Mouse (Mus musculus) MEL (cell line): ENCODE measurements at regions not wholly inside any gene's neighbourhood (a gene's known extent, or its start where the extent isn't known, plus 50 kb on each side); places are given as distances from the start of the nearest gene placed in this dataset.

Experiments used
- CTCF ChIP-seq, 3 experiments: IDR thresholded peaks in 2 of 3; conservative IDR thresholded peaks in 1 of 3; 2 replicates each; pipeline ENCODE4 v1.5.1; 2011 to 2012; ENCODE audit warnings: low read length in 3 of 3, low read depth in 2 of 3, mild to moderate bottlenecking in 2 of 3, improper control_type of control experiment in 1 of 3, inconsistent platforms in 1 of 3, mixed read lengths in 1 of 3, moderate library complexity in 1 of 3; ENCODE audit not compliant: control insufficient read depth in 1 of 3, insufficient read depth in 1 of 3, poor library complexity in 1 of 3, severe bottlenecking in 1 of 3
- EP300 ChIP-seq, 2 experiments: IDR thresholded peaks; 2 replicates each; pipeline ENCODE4 v1.6.1; 2011; ENCODE audit warnings: improper control_type of control experiment in 2 of 2, low read length in 2 of 2, low read depth in 1 of 2, mild to moderate bottlenecking in 1 of 2
- ETS1 ChIP-seq: IDR thresholded peaks from 2 replicates; pipeline ENCODE4 v1.6.1; 2012; ENCODE audit warnings: low read depth, mild to moderate bottlenecking, inconsistent platforms, low read length, improper control_type of control experiment, moderate library complexity
- NELFE ChIP-seq: IDR thresholded peaks from 2 replicates; pipeline ENCODE4 v1.6.1; 2011; ENCODE audit warnings: low read depth, low read length, improper control_type of control experiment
- POLR2A ChIP-seq, 2 experiments: IDR thresholded peaks; 2 replicates each; pipeline ENCODE4 v1.6.1; 2011 to 2012; ENCODE audit warnings: low read length in 2 of 2, mild to moderate bottlenecking in 2 of 2, control low read depth in 1 of 2, improper control_type of control experiment in 1 of 2, low read depth in 1 of 2, moderate library complexity in 1 of 2; ENCODE audit not compliant: control insufficient read depth in 1 of 2, insufficient read depth in 1 of 2, poor library complexity in 1 of 2
- UBTF ChIP-seq: IDR thresholded peaks from 2 replicates; pipeline ENCODE4 v1.6.1; 2012; ENCODE audit warnings: low read depth, mild to moderate bottlenecking, inconsistent platforms, low read length, improper control_type of control experiment, moderate library complexity, borderline replicate concordance; ENCODE audit not compliant: insufficient read depth
- ZKSCAN1 ChIP-seq: IDR thresholded peaks from 2 replicates; pipeline ENCODE4 v1.6.1; 2012; ENCODE audit warnings: low read depth, mild to moderate bottlenecking, inconsistent platforms, low read length, improper control_type of control experiment, moderate library complexity
- ZNF384 ChIP-seq: IDR thresholded peaks from 2 replicates; pipeline ENCODE4 v1.6.1; 2012; ENCODE audit warnings: low read depth, mild to moderate bottlenecking, inconsistent platforms, low read length, improper control_type of control experiment

GRCm38 (mm10) chr19:54820587-54820986 lies 306.5 kb downstream of the Gpam start:
- TF ChIP-seq ZKSCAN1 (no peak), CTCF (IDR thresholded peaks at IDR 0.05 in 2 of 3, conservative IDR thresholded peaks at IDR 0.05 in 1 of 3; ENCODE audit: control insufficient read depth in 1 of 3, insufficient read depth in 1 of 3, low read depth in 2 of 3, low read length in 3 of 3, poor library complexity in 1 of 3, severe bottlenecking in 1 of 3) (no peak), EP300 (IDR thresholded peaks at IDR 0.05; ENCODE audit: low read depth in 1 of 2, low read length in 2 of 2) (no peak), ETS1 (no peak), ZNF384 (no peak), UBTF (no peak), POLR2A (IDR thresholded peaks at IDR 0.05; ENCODE audit: control insufficient read depth in 1 of 2, insufficient read depth in 1 of 2, low read depth in 1 of 2, low read length in 2 of 2, poor library complexity in 1 of 2) (no peak), NELFE (no peak)
